Mouse (Mus musculus) hindbrain, embryonic 16.5 days (tissue): ENCODE measurements around the gene 2610002M06Rik. TPM values are rescaled to one million over a fixed set of nuclear protein-coding genes. Genes with fewer than 3 reads are reported as not detected.

ENCODE experiments used
- ATAC-seq: fragments of 200-750 bp; cut with Nextera tagmentation; 2 replicates; pipeline ENCODE4 v1.8.0; 2017; ENCODE audit warnings: moderate TSS enrichment, moderate library complexity
- H3K27ac ChIP-seq: fragments of 300-500 bp; sonication (generic); 2 replicates; pipeline ENCODE4 v1.5.1; 2014; ENCODE audit warnings: low read depth, mild to moderate bottlenecking, control low read depth, low read length, moderate library complexity
- H3K27me3 ChIP-seq: fragments of 300-500 bp; sonication (generic); replicated peaks from 2 replicates; pipeline ENCODE4 v1.6.1; 2014; ENCODE audit warnings: low read length; ENCODE audit not compliant: control insufficient read depth, insufficient read depth
- H3K36me3 ChIP-seq: fragments of 300-500 bp; sonication (generic); 2 replicates; pipeline ENCODE4 v1.6.1; 2014; ENCODE audit warnings: mild to moderate bottlenecking, low read length, moderate library complexity, mixed read lengths; ENCODE audit not compliant: control insufficient read depth, insufficient read depth
- H3K4me1 ChIP-seq: fragments of 300-500 bp; sonication (generic); 2 replicates; pipeline ENCODE4 v1.6.1; 2014; ENCODE audit warnings: low read depth, low read length; ENCODE audit not compliant: control insufficient read depth, insufficient read depth
- H3K4me2 ChIP-seq: fragments of 300-500 bp; sonication (generic); 2 replicates; pipeline ENCODE4 v1.6.1; 2014; ENCODE audit warnings: mild to moderate bottlenecking, low read length, control low read depth, moderate library complexity
- H3K4me3 ChIP-seq: fragments of 300-500 bp; sonication (generic); 2 replicates; pipeline ENCODE4 v1.5.1; 2014; ENCODE audit warnings: mild to moderate bottlenecking, low read length, control low read depth, moderate library complexity
- H3K9ac ChIP-seq: fragments of 300-500 bp; sonication (generic); 2 replicates; pipeline ENCODE4 v1.6.1; 2014; ENCODE audit warnings: low read depth, mild to moderate bottlenecking, control low read depth, low read length, moderate library complexity
- H3K9me3 ChIP-seq: fragments of 300-500 bp; sonication (generic); 2 replicates; pipeline ENCODE4 v1.6.1; 2014; ENCODE audit warnings: mild to moderate bottlenecking, low read length, moderate library complexity; ENCODE audit not compliant: control insufficient read depth
- WGBS: fragments of 180-500 bp; shearing (Covaris S2); extraction: QIAGEN DNeasy Blood & Tissue Kit; methylation state at CpG from one replicate; pipeline ENCODE4 v1.1.7; 2014; 5-methylcytosine and 5-hydroxymethylcytosine counted together
- polyA plus RNA-seq: library from polyadenylated mRNA; unstranded; fragments of >200 nt; fragmentation: Nextera tagmentation; extraction: Ambion mirVana; gene quantifications from 2 replicates; pipeline ENCODE4 v1.2.1, GENCODE M21; 2015

The 2610002M06Rik gene
- polyA plus RNA-seq, 1 experiment from 2014 or later: 23.5 TPM

GRCm38 (mm10) chrX:107790136-107790535 lies 26.0 kb downstream of the 2610002M06Rik start:
- Histone ChIP-seq H3K27ac (no peak overlapping the region), H3K4me2 (no peak overlapping the region)

GRCm38 (mm10) chrX:107767896-107768295 lies 48.2 kb downstream of the 2610002M06Rik start:
- no peaks in the 10 kb centered on the region for H3K27me3 ChIP-seq
- H3K4me2 ChIP-seq: no peak overlapping the region
- no peak overlapping the region for H3K9ac ChIP-seq
- H3K36me3 ChIP-seq: no peaks in the 10 kb centered on the region
- H3K4me3 ChIP-seq: no peak overlapping the region
- WGBS: 26% methylated on average over 3 of the region's 3 CpGs
- no peaks in the 10 kb centered on the region for H3K4me1 ChIP-seq
- no peaks in the 10 kb centered on the region for H3K9me3 ChIP-seq
- H3K27ac ChIP-seq: no peak overlapping the region
- no peak for ATAC-seq

More at GRCm38 (mm10) chrX:107790136-107790535, 26.0 kb downstream of the 2610002M06Rik start:
- Histone ChIP-seq H3K9ac (no peak overlapping the region), H3K36me3 (no peaks in the 10 kb centered on the region), H3K27me3 (no peaks in the 10 kb centered on the region), H3K9me3 (no peaks in the 10 kb centered on the region), H3K4me3 (no peak overlapping the region), H3K4me1 (no peaks in the 10 kb centered on the region)
- no peak for ATAC-seq
- 83% methylated on average over 1 of the region's 1 CpGs for WGBS

Other genes starting within 250 kb of the 2610002M06Rik start
- gene Tbx22, start 148.4 kb downstream of the 2610002M06Rik start, polyA plus RNA-seq: 0.03 and 0.26 TPM in 2 replicates
- gene Tent5d, start 23.7 kb downstream of the 2610002M06Rik start, polyA plus RNA-seq: not detected in 2 replicates
- gene Gm732, start 132.1 kb upstream of the 2610002M06Rik start, polyA plus RNA-seq: not detected in 2 replicates